Mouse (Mus musculus): ENCODE measurements around the gene Arpc5l.

The Arpc5l gene

DNA sequence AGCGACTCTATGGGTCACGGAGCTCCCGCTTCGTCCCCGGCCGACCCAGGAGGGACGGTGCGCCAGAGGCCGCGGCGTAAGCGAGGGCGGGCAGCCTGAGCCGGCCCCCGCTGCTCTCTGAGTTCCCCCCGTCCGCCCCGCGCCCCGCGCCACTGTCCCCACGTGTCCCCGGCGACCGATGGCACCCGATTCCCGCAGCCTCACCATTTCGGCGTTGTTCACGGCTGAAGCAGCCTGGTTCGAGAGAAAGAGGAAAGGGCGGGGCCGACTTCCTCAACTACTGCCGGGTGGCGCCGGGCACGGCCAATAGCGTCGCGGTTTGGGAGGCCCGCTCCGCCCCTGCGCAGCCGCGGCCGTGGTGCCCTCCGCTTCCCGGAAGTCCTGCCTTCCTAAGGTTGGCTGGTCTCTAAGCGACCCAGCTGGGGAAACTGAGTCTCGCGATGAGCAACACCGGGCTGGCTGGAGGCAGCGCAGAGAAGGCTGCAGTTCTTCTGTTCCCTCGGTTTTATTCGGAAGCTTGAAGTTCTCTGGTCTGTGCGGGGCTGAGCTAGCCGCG, at the start of gene Arpc5l:
Gene Arpc5l, plus strand, starts transcription at position 469 of the 556 bp plus-strand sequence.
- CTCF ChIA-PET: interaction anchor here in 2 of 4 experiments (0.5 to 1.1 kb wide), 3 partner anchors 73 to 629 kb away, joined by 3 to 5 read pairs (median 3); partner anchors contain the start of gene Olfml2a (in 1 of the 2)
- POLR2A ChIA-PET: interaction anchor here in 3 of 4 experiments (0.5 to 13.2 kb wide), 55 partner anchors 11 to 1574 kb away, joined by 3 to 225 read pairs (median 4); partner anchors contain the start of genes Golga1 (in 2 of the 3), Ppp6c (in 2 of the 3), Olfml2a (in 1 of the 3) and Scai (in 1 of the 3)

DNA sequence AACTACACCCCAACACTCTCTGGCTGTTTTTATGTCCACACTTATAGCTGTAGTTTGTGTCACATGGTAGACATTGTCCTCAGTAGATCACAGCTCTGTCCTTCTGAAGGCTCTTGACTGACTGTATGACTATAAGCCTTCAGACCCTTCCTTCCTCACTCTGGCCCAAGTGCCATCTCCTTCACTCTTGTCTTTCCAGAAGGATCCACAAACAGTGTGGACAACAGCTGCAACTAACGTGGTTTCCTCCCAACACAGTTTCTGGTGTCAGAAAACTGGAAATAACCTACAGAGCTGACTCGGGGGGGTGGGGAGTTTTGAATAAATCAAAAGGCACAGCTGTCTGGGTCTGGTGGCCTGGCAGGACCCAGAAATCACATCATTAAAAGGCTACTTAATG, 49.1 kb upstream of the Arpc5l start:
- ChIA-PET POLR2A (interaction anchor here in 1 of 4 experiments (0.5 to 1.2 kb wide), 2 partner anchors 17 to 22 kb away, joined by 3 to 4 read pairs; no protein-coding TSS in a partner anchor), CTCF (no interaction called here)

- POLR2A ChIA-PET: interaction anchor here in 1 of 4 experiments (1.2 kb wide), 1 partner anchor 8 kb away, joined by 3 read pairs; no protein-coding TSS in a partner anchor
- CTCF ChIA-PET: no interaction called here
These were observed 47.4 kb upstream of the Arpc5l start for GRCm38 (mm10) chr2:38957671-38958223.

DNA sequence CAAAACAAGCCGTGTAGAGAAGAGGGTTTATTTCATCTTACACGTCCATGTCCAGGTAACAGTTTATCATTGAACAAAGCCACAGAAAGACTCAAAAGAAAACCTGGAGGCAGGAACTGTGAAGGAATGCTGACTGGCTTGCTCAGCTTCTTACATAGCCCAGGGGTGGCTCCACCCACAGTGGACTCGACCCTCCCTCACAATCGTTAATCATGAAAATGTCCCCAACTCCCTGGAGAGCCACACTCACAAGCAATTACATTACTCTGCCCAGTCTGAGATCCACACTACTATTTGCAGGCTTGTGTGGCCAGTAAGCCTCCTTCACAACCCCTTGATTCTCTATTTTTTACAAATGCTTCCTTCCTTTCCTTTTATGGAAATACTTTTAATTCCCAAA, 41.0 kb upstream of the Arpc5l start:
- ChIA-PET POLR2A (interaction anchor here in 2 of 4 experiments (0.6 to 1.7 kb wide), 5 partner anchors 12 to 132 kb away, joined by 3 to 4 read pairs (median 4); no protein-coding TSS in a partner anchor), CTCF (interaction anchor here in 1 of 4 experiments (0.8 kb wide), 1 partner anchor 34 kb away, joined by 6 read pairs; no protein-coding TSS in a partner anchor)

GRCm38 (mm10) chr2:38969650-38970049, 35.5 kb upstream of the Arpc5l start:
- POLR2A ChIA-PET: interaction anchor here in 2 of 4 experiments (0.6 to 0.8 kb wide), 3 partner anchors 17 to 140 kb away, joined by 3 to 4 read pairs (median 3); no protein-coding TSS in a partner anchor

GRCm38 (mm10) chr2:38970057-38970456, 35.1 kb upstream of the Arpc5l start:
- POLR2A ChIA-PET: interaction anchor here in 2 of 4 experiments (0.6 to 0.8 kb wide), 3 partner anchors 18 to 140 kb away, joined by 3 to 4 read pairs (median 3); no protein-coding TSS in a partner anchor
- CTCF ChIA-PET: interaction anchor here in 2 of 4 experiments (0.6 to 0.7 kb wide), 3 partner anchors 28 to 237 kb away, joined by 3 read pairs; no protein-coding TSS in a partner anchor

More at GRCm38 (mm10) chr2:38969650-38970049, 35.5 kb upstream of the Arpc5l start:
- CTCF ChIA-PET: interaction anchor here in 2 of 4 experiments (0.6 to 0.7 kb wide), 3 partner anchors 29 to 238 kb away, joined by 3 read pairs; no protein-coding TSS in a partner anchor

DNA sequence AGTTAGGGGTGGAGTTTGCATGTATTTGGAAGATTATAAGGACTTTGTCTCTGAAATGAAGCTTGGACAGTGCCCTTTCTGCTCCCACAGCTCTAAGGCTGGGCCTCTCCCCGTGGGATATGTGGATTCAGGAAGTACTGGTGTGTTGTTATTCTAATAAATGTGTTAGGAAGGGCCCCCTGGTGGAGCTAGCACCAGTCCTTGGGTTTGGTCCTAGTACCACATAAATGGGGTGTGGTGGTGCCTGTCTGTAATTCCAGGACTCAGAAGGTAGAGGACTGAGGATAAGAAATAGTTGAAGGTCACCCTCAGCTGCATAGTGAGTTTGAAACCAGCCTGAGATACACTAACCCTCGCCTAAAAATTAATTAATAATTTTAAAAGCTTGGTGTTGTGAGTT, 31.9 kb upstream of the Arpc5l start:
- ChIA-PET POLR2A (interaction anchor here in 2 of 4 experiments (0.6 to 1.6 kb wide), 5 partner anchors 8 to 1556 kb away, joined by 3 to 4 read pairs (median 3); partner anchors contain the start of genes Arpc5l (in 1 of the 2) and Rpl35 (in 1 of the 2)), CTCF (interaction anchor here in 3 of 4 experiments (1.0 to 2.8 kb wide), 3 partner anchors 11 to 42 kb away, joined by 3 to 10 read pairs (median 3); partner anchors contain the start of gene Olfml2a (in 1 of the 3))

DNA sequence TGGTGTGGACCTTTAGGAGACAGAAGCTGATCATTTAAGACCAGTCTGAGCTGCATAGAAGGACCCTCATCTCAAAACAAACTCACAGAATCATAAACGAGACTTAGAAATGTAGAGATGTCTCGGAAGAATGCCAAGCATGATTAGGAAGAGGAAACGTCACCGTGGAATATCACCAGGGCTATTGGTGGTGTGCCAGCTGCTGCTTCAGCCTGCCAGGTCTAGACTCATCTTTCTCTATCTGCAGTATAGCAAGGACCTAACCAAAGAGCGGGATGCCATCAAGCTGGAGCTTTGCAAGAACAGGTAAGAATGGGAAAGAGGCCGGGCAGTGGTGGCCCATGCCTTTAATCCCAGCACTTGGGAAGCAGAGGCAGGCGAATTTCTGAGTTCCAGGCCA, 31.4 kb upstream of the Arpc5l start:
- ChIA-PET CTCF (interaction anchor here in 3 of 4 experiments (1.0 to 2.8 kb wide), 3 partner anchors 11 to 42 kb away, joined by 3 to 10 read pairs (median 3); partner anchors contain the start of gene Olfml2a (in 1 of the 3)), POLR2A (interaction anchor here in 2 of 4 experiments (0.6 to 1.6 kb wide), 5 partner anchors 8 to 34 kb away, joined by 3 to 4 read pairs (median 3); partner anchors contain the start of genes Arpc5l (in 1 of the 2) and Rpl35 (in 1 of the 2))

DNA sequence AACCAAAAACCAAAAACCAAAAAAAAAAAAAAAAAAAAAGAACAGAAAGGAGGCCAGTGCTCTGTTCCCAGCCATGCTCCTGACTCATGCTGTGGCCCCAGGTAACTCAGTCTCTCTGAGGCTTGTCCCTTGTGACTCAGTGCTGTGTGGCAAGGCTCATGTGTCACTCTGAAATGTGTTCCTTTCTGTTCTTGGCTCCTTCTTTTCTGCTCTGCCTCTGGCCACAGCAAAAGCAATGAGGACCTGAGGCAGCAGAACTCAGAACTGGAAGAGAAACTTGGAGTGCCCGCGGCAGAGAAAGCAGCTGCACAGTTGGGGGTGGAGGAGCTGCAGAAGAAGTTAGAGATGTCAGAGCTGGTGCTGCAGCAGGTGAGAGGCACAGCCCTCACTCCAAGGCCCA, 31.0 kb upstream of the Arpc5l start:
- CTCF ChIA-PET: interaction anchor here in 2 of 4 experiments (1.0 to 2.1 kb wide), 2 partner anchors 13 to 14 kb away, joined by 3 to 4 read pairs; no protein-coding TSS in a partner anchor
- POLR2A ChIA-PET: interaction anchor here in 1 of 4 experiments (0.6 to 4.3 kb wide), 4 partner anchors 24 to 33 kb away, joined by 3 to 34 read pairs (median 4); no protein-coding TSS in a partner anchor

DNA sequence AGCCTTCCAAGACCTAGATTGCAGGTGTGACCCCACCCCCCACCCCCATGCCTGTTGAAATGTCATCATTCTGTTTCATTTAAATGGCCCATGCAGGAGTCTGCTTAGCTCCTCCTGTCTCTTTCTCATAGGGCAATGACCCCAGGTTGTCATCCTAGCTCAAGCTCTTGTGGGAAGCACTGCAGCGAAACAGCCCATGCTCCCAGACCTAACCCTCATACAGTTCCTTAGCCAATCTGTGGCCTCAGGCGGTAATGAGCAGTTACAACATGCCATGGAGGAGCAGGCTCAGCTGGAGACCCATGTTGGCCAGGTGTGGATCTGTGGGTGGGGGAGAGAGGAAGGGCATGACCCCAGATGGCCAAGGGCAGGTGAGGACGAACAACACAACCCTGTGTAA, 30.0 kb upstream of the Arpc5l start:
- ChIA-PET POLR2A (interaction anchor here (0.6 to 4.3 kb wide), 5 partner anchors 25 to 216 kb away, joined by 3 to 34 read pairs (median 4); partner anchors contain the start of gene Golga1 (in 1 of the 4)), CTCF (interaction anchor here in 3 of 4 experiments (0.9 to 2.3 kb wide), 5 partner anchors 10 to 23 kb away, joined by 3 to 8 read pairs (median 4); no protein-coding TSS in a partner anchor)

DNA sequence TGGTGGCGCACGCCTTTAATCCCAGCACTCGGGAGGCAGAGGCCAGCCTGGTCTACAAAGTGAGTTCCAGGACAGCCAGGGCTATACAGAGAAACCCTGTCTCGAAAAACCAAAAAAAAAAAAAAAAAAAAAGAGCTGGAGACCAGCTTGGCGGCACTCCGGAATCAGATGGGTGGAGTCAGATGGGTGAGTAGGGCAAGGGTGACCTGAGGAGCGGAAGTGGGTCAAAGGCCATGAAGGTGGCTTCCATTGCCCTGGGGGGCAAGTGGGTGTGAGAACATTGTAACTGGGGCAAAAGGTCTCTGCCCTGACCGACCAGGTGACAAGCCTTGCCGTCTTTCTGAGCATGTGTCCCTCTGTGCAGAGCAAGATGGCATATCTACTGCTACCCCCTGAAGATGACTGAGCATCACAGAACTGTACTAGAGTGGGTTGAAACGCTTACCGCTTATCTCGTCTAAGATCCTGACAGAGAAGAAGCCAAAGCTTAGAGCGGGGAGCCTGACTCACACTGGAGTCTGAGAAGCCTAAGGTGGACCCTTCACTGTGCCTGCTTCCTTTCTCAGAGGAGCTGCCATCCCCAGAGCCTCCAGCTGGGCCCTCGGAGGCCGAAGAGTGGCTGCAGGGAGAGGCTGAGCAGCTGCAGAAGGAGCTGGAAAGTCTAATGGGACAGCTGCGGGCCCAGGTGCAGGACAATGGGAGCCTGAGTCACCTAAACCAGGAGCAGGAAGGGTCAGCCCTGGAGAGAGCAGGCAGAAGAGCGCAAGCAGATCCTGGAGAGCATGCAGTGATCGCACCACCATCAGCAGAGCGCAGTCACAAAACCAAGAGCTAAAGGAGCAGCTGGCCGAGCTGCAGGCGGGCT, 29.0 kb upstream of the Arpc5l start:
- ChIA-PET POLR2A (interaction anchor here in 3 of 4 experiments (0.7 to 4.3 kb wide), 14 partner anchors 9 to 51 kb away, joined by 3 to 34 read pairs (median 4); partner anchors contain the start of genes Arpc5l (in 2 of the 3) and Rpl35 (in 1 of the 3)), CTCF (interaction anchor here (0.5 to 2.3 kb wide), 12 partner anchors 9 to 67 kb away, joined by 3 to 12 read pairs (median 4); partner anchors contain the start of gene Olfml2a (in 2 of the 4))

GRCm38 (mm10) chr2:38977837-38978236, 27.3 kb upstream of the Arpc5l start:
- POLR2A ChIA-PET: interaction anchor here in 1 of 4 experiments (1.1 to 4.3 kb wide), 2 partner anchors 9 to 23 kb away, joined by 3 to 34 read pairs; no protein-coding TSS in a partner anchor
- CTCF ChIA-PET: interaction anchor here in 1 of 4 experiments (2.3 kb wide), 1 partner anchor 10 kb away, joined by 8 read pairs; no protein-coding TSS in a partner anchor

GRCm38 (mm10) chr2:38983456-38983855, 21.7 kb upstream of the Arpc5l start:
- POLR2A ChIA-PET: interaction anchor here in 1 of 4 experiments (16.6 kb wide), 1 partner anchor 21 kb away, joined by 225 read pairs; the partner anchor contains the start of genes Arpc5l and Rpl35
- CTCF ChIA-PET: interaction anchor here in 1 of 4 experiments (2.1 kb wide), 1 partner anchor 11 kb away, joined by 10 read pairs; no protein-coding TSS in a partner anchor

DNA sequence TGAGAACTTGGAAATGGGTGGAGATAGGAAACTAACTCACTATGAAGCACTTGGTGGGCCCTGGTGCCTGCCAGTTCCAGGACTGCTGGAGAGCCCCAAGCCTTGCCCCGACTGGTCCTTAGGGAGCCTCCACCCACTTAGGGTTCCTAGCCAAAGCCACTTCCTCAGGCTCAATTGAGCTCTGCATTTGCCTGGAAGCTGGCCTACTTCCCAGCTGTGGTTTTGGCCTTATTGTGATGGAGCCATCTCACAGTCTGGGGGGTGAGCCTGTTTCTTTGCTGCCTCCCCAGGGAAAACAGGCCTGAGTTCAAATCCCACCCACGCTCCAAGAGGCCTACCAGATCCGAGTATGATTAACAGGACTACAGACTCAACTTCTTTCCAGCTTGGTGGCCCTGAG, 18.6 kb upstream of the Arpc5l start:
- POLR2A ChIA-PET: interaction anchor here (1.0 to 16.6 kb wide), 9 partner anchors 9 to 21 kb away, joined by 3 to 225 read pairs (median 9); partner anchors contain the start of genes Arpc5l (in 3 of the 4) and Rpl35 (in 3 of the 4)
- CTCF ChIA-PET: interaction anchor here (0.5 to 3.7 kb wide), 7 partner anchors 10 to 435 kb away, joined by 3 to 23 read pairs (median 4); no protein-coding TSS in a partner anchor

DNA sequence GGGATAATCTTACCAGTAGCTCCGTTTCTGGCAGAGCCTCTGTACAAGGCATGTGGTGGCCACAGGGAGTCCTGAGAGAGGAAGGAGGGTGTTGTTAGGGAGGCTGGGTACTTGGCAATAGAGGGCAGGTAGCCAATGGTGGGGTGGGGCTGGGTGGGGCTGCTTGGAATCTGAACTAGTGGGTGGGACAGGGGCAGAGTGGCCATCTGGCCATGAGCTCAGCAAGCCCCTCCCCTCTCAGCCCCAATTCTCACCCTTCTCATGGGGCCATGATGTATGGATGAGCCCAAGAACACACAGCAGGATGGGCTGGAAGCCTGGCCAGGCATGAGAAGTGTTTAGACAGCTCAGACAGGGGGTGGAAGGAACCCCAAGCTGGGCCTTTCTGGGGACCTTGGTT, 17.8 kb upstream of the Arpc5l start:
- ChIA-PET POLR2A (interaction anchor here (0.5 to 16.6 kb wide), 17 partner anchors 9 to 1598 kb away, joined by 3 to 225 read pairs (median 5); partner anchors contain the start of genes Arpc5l (in 3 of the 4) and Rpl35 (in 3 of the 4)), CTCF (interaction anchor here (0.6 to 3.7 kb wide), 11 partner anchors 11 to 350 kb away, joined by 3 to 23 read pairs (median 4); partner anchors contain the start of gene Olfml2a (in 1 of the 4))

GRCm38 (mm10) chr2:38987803-38988510, 17.2 kb upstream of the Arpc5l start:
- ChIA-PET POLR2A (interaction anchor here (0.5 to 16.6 kb wide), 16 partner anchors 8 to 1599 kb away, joined by 3 to 225 read pairs (median 6); partner anchors contain the start of genes Arpc5l (in 3 of the 4) and Rpl35 (in 3 of the 4)), CTCF (interaction anchor here (0.6 to 3.7 kb wide), 9 partner anchors 10 to 57 kb away, joined by 3 to 23 read pairs (median 5); partner anchors contain the start of gene Olfml2a (in 1 of the 4))
